Mouse (Mus musculus): ENCODE results near the gene St6galnac3.

Gene St6galnac3

GRCm38 (mm10) chr3:153348797-153349465, 376.0 kb downstream of the St6galnac3 start:
- DNase-seq (ENCODE audit: low spot score), result no peak

GRCm38 (mm10) chr3:153344979-153345378, 380.0 kb downstream of the St6galnac3 start:
- no peak for DNase-seq (ENCODE audit: low spot score)

DNA sequence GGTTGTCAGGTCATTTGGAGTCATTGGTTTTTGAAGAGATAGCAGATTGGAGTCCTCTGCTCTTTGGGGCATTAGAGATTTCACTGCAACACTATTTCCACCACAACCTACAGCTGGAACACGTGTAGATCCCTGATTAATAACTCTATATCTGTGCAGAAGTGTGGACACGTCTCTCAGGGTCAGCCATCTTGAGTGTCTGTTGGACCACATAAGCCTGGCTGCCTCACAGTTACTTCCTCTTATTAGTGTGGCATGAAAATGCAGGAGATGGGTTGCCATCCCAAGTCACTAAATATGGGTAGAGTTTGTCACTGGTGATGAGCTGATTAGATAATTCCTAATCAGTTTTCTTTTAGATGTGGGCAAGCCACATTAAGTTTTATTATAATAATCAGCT, 385.0 kb downstream of the St6galnac3 start:
- DNase-seq (ENCODE audit: low spot score), result no peak

GRCm38 (mm10) chr3:153339091-153339490, 385.9 kb downstream of the St6galnac3 start:
- DNase-seq (ENCODE audit: low spot score), result no peak

DNA sequence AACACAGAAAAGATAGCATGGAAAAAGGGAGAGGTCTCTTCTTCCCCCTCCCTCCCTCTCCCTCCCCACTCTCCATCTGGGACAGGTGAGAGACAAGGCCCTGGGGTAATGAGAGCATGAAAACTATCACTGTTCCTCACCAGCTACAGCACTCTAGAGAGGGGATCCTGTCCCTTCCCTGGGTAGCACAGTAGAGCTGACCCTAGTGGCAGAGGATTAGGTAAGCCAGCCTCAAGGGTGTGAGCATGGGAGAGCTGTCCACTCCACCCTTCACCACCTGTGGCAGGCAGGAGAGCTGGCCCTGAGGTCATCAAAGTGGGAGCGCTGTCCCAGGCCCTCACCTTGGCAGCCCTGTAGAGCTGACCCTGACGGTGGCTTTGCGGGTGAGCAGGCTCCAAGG, 387.2 kb downstream of the St6galnac3 start:
- no peak for DNase-seq (ENCODE audit: low spot score)

DNA sequence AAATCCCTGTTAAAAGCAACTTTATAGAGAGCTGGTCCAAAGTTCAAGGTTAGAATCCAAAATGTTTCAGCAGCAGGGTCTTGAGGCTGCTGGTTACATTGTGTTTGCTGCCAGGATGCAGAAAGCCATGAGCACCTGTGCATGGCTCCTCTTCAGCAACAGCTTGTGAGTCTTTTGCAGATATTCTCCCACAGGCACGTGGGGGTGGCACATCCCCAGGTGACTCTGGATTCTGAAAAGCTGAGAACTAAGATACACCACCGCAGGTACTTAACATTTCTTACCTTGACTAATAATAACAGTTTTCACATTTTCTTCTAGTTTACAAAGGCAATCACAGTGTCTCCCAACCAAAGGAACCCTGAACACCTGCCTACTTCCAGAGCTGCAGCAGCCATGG, 387.8 kb downstream of the St6galnac3 start:
- DNase-seq (ENCODE audit: low spot score), result no peak

DNA sequence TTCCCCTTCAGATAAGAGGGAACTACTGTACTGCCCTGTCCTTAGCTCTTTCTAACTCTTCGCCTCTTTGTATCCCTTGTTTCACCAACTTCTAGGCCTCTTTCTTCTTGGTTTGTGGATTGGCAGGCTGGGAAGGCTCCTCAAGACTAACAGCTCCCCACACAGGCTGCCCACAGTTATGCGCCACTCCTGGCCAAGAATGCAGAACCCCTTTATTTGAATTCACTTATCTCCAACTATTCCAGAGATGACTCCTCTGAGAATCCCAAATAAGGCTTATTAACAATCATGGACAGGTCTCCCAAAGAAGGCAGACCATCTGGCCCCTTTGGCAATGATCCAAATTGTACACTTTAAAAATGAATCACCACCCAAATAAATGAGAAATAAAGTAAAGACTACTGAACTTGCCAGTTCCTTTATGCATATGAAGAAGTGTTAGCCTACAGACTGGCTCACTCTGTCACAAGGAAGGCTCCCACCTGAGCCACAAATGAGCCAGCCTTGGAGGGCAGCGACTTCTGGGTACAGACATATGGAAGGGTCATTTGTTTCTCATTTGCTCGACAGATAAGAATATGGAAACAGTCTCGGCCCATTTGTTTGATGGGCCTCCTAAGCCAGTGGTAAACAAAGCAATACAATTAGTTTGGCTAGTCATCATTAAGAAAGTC, 390.7 kb downstream of the St6galnac3 start:
- DNase-seq (ENCODE audit: low spot score), result no peak

DNA sequence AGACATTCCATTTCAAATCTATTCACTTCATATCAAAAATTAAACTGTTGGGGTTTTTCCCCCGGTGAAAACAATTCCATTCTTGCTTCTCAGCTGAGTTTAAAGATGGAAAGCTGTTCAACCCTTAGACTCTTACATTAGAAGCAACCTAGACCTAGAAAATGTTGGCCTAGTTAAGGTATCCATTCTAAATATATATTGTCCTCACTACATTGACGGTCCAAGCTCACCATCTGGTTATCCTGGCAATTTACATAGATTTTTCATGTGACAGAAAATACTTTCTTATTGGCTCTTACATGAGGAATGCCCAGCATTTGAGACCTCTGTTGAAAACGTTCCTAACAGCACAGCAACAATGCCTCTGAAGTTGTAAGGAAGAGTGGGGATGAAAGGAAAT, 400.7 kb downstream of the St6galnac3 start:
- no peak for DNase-seq (ENCODE audit: low spot score)

DNA sequence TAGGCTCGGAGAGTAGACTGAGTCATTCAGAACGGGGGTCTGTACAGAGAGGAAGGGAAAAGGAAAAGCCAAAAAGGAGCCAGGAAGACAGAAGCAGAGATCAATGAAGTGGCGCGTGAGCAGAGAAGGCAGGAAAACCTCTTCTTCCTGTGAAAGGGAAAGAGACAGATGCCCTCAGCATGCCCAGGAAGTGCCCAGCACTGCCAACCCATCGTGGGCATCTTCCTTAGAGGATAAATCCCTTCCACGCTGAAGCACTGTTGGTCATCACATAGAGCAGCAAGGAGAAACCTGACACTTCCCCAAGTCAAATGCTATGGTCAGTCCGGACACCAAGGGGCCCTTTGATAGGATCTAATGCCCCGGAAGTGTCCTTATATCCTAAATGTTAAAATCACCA, 401.5 kb downstream of the St6galnac3 start:
- DNase-seq (ENCODE audit: low spot score), result no peak

DNA sequence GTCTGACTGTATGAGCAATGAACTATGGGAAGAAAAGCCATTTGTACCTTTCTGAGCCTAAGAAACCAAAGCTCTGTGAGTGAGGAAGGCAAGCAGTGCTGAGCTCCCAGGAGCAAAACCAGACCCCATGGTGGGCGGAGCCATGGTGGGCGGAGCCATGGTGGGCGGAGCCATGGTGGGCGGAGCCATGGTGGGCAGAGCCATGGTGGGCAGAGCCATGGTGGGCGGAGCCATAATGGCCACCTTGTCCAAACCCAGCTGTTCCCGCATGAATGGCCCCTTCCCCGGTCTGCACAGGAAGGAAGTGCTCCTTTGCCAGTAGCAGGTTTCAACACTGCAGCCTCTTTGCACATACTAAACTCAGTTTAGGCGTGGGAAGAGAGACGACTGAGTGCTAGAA, 411.4 kb downstream of the St6galnac3 start:
- DNase-seq (ENCODE audit: low spot score), result no peak

DNA sequence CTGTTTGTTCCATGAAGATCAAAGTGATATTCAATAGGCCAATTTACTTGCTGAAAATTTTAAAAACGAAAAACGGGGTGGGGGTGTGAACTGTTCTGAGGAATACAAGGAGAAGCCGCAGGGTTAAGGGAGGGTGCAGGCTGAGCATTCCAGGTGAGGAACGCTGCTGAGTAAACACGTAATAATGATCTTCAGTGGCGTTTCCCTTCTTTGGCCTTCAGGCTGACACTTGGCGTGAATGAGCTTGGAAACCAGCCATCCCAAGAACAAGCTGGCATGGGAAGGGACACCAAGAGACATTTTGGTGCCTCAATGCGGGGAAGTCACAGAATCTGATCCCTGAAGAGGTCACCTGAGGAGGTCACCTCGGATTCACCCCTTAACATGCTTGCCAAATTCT, 411.8 kb downstream of the St6galnac3 start:
- no peak for DNase-seq (ENCODE audit: low spot score)

DNA sequence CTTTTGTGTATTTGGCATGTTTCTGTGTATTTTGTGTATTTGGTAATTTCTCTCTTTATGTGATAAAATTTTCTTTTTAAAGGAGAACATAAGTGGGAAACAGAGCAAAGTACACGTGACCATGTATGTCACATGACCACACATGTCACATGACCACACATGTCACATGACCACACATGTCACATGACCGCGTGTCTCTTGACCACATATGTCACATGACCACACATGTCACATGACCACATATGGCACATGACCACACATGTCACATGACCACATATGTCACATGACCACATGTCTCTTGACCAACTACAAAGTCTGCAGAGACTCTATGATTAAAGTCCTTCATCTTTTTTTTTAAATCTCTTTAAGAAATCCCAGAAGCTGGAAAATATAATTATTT, 413.0 kb downstream of the St6galnac3 start:
- no peak for DNase-seq (ENCODE audit: low spot score)

DNA sequence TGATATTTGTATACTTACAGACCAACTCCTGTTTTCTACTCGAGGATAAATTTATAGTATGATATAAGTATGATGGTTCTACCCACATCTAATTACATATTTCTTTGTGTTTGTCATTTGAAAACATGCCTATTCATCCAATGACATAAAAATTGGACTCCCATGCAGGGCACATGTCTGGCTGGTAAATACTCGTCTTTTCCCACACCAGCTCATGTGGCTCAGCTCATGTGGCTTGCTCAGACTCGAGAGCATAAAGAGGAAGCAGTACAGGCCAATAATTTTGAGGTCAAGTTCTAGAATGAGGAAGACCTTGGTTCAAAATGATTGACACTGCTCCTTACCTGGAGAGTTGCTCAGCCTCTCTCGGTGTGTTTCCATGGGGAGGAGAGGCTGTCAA, 416.6 kb downstream of the St6galnac3 start:
- no peak for DNase-seq (ENCODE audit: low spot score)

DNA sequence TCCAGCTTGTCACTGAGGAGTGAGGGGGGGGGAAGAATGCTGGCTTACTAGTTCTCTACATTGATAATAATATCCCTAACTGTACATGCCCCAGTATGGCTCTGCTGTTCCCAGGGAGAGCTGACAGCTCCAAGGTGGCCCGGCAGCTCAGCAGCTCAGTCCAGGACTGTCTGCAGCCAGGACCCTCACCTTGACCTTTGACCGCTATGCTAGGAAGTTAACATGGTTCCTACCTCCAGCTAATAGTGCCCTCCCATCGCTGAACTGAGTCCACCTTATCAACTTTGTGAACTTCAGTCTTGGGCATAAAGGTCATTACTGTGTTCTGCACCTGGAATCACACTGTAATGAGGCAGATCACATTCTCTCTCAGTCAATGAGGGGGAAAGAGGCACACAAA, 419.8 kb downstream of the St6galnac3 start:
- DNase-seq (ENCODE audit: low spot score), result no peak

DNA sequence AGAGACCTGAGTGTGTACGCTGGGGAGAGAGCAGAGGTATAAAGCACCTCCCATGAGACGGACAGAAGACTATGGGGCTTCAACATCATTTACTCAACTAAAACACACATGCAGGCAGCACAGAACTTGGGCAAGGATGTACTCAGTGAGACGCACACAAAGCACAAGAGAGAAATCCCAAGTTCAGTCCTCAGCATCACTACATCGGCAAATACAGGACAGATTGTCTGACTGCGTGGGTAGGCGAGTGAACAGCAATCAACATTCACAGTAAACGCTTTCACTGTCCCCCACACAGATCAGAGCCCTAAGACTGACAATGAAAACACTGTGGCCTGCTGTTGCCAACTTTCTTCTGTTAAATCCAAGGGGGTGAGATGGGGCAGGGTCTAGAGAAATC, 422.6 kb downstream of the St6galnac3 start:
- DNase-seq (ENCODE audit: low spot score), result no peak

GRCm38 (mm10) chr3:153296375-153297068, 428.5 kb downstream of the St6galnac3 start:
- peak; percentile 45 for DNase-seq (ENCODE audit: low spot score)

GRCm38 (mm10) chr3:153292853-153293252, 432.1 kb downstream of the St6galnac3 start:
- DNase-seq (ENCODE audit: low spot score), result no peak

GRCm38 (mm10) chr3:153292363-153292762, 432.6 kb downstream of the St6galnac3 start:
- no peak for DNase-seq (ENCODE audit: low spot score)

GRCm38 (mm10) chr3:153291406-153292045, 433.4 kb downstream of the St6galnac3 start:
- no peak for DNase-seq (ENCODE audit: low spot score)

DNA sequence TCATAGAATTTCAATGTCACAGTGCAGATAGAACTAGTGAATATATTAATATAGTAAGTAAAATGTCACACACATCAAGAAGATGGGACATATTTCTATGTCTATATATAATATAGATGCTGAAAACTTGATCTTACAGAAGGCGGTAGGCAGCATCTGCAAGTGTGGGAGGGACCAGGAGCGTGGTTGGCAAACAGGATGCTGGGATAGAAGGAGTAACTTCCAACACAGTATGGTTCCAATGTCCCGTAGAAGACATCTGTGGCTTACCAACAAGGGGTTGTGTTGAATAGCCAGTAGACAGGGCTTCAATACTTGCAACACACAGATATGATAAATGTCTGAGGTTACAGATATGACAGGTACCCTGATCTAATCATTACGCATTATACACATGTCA, 435.0 kb downstream of the St6galnac3 start:
- no peak for DNase-seq (ENCODE audit: low spot score)

GRCm38 (mm10) chr3:153287564-153287963, 437.4 kb downstream of the St6galnac3 start:
- DNase-seq (ENCODE audit: low spot score), result no peak

- DNase-seq (ENCODE audit: low spot score), result no peak
These were observed 437.9 kb downstream of the St6galnac3 start for GRCm38 (mm10) chr3:153287081-153287480.

All from retina, embryonic 14.5 days (tissue).